Mouse (Mus musculus) midbrain, embryonic 13.5 days (tissue): Measurements from ENCODE around the gene Ralgps2. TPM values are rescaled to one million over a fixed set of nuclear protein-coding genes. Genes with fewer than 3 reads are reported as not detected.

Source experiments
- ATAC-seq: fragments of 200-750 bp; cut with Nextera tagmentation; 2 replicates; pipeline ENCODE4 v1.8.0; 2017; ENCODE audit warnings: mild to moderate bottlenecking, moderate TSS enrichment, moderate library complexity
- H3K27ac ChIP-seq: fragments of 300-500 bp; sonication (generic); 2 replicates; pipeline ENCODE4 v1.5.1; 2015; ENCODE audit warnings: inconsistent platforms, mild to moderate bottlenecking, moderate library complexity
- H3K27me3 ChIP-seq: fragments of 300-500 bp; sonication (generic); 2 replicates; pipeline ENCODE4 v1.6.1; 2015; ENCODE audit warnings: mild to moderate bottlenecking, inconsistent platforms
- H3K36me3 ChIP-seq: fragments of 300-500 bp; sonication (generic); 2 replicates; pipeline ENCODE4 v1.6.1; 2015; ENCODE audit warnings: mild to moderate bottlenecking, inconsistent platforms
- H3K4me1 ChIP-seq: fragments of 300-500 bp; sonication (generic); replicated peaks from 2 replicates; pipeline ENCODE4 v1.6.1; 2015; ENCODE audit warnings: inconsistent platforms
- H3K4me2 ChIP-seq: fragments of 300-500 bp; sonication (generic); replicated peaks from 2 replicates; pipeline ENCODE4 v1.6.1; 2015; ENCODE audit warnings: moderate library complexity, mild to moderate bottlenecking, inconsistent platforms
- H3K4me3 ChIP-seq: fragments of 300-500 bp; sonication (generic); replicated peaks from 2 replicates; pipeline ENCODE4 v1.5.1; 2015; ENCODE audit warnings: mild to moderate bottlenecking, inconsistent platforms
- H3K9ac ChIP-seq: fragments of 300-500 bp; sonication (generic); replicated peaks from 2 replicates; pipeline ENCODE4 v1.6.1; 2015; ENCODE audit warnings: mild to moderate bottlenecking, inconsistent platforms
- H3K9me3 ChIP-seq: fragments of 300-500 bp; sonication (generic); 2 replicates; pipeline ENCODE4 v1.6.1; 2016; ENCODE audit warnings: mild to moderate bottlenecking, inconsistent platforms
- WGBS: fragments of 180-500 bp; shearing (Covaris S2); methylation state at CpG from one replicate; pipeline ENCODE4 v1.1.7; 2015; 5-methylcytosine and 5-hydroxymethylcytosine counted together
- polyA plus RNA-seq: library from polyadenylated mRNA; unstranded; fragments of >200 nt; fragmentation: Nextera tagmentation; extraction: Ambion mirVana; gene quantifications from 2 replicates; pipeline ENCODE4 v1.2.1, GENCODE M21; 2015

Gene Ralgps2
- polyA plus RNA-seq, 1 experiment from 2014 or later, result 143 TPM

DNA sequence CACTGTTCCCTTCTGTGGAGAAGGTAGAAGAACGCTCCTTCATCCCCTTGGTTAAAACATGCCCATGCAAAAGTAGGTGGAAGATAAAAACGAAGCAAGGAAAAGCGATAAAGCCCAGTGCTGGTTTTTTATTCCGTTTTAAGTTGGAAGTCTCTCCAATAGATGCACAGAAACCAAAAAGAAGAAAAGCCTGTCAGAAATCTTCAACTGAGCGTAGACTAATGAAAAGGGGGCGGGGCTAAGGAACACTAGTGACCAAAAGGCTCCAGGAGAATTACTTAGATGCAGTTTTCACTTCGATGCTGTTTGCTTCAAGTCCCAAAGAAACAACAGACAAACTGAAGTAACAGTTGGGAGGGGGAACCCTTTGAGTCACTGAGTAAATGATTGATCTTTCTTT, 1.2 kb upstream of the Ralgps2 start:
- Histone ChIP-seq H3K9ac (peak overlapping the region; percentile 94; the same call in 1 of the 2 replicates), H3K4me2 (peak overlapping the region; percentile 76), H3K27me3 (no peaks in the 10 kb centered on the region), H3K4me1 (peaks cover 21% of the 10 kb centered on the region), H3K27ac (peak overlapping the region; percentile 98), H3K36me3 (no peaks in the 10 kb centered on the region), H3K4me3 (peak overlapping the region; percentile 91), H3K9me3 (no peaks in the 10 kb centered on the region)
- no peak for ATAC-seq
- 51% methylated on average over 7 of the region's 7 CpGs for WGBS

DNA sequence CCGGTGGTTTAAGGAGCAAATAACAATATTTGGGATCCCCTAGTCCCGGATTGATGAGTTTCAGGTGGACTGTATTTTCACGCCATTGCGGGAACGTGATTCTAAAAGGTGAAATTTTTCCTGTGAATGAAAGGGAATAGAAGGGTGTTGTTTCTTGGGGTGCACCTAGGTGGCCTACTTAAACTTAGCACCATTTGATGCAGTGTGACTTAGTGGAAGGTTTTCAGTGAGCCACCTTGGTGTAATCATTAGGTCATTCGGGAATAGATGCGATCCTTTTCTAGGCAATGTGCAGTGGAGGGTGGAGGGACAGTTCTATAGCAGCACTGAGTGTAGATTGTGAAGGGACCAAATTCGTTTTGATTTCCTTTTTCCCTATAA, 706 bp upstream of the Ralgps2 start:
- peak overlapping the region; percentile 94 for H3K9ac ChIP-seq
- H3K27ac ChIP-seq, result peak overlapping the region; percentile 98
- ATAC-seq, result peak; percentile 12; the same call in 1 of the 2 replicates
- H3K4me2 ChIP-seq, result peak overlapping the region; percentile 76
- no peaks in the 10 kb centered on the region for H3K36me3 ChIP-seq
- WGBS, result 5% methylated on average over 8 of the region's 8 CpGs
- H3K4me1 ChIP-seq, result peaks cover 21% of the 10 kb centered on the region
- peak overlapping the region; percentile 91 for H3K4me3 ChIP-seq
- H3K27me3 ChIP-seq, result no peaks in the 10 kb centered on the region
- H3K9me3 ChIP-seq, result no peaks in the 10 kb centered on the region

DNA sequence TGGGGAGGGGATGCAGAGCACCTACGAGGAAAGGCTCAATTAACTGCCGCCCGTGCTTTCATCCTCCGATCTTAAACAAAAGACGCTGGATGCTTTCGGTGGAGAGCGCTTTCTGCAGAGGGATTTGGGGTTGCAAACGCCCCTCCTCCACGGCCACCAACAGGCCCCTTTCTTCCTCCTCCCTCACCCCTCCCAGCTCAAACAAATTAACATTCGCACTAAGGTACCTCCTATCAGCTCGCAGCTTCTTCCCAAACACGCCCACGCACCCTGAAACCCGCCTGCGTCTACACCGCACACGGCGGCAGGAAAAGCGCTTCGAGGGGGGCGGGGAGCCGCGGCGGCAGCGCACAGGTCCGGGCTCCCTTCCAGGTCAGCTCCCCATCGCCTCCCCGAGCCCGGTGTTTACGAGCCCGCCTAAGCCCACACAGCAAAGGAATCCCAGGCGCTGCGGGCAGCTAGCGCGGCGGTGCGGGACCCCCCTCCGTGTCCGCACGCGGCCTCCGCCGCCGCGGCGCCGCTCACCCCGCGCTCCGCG, 652 bp downstream of the Ralgps2 start:
- no peaks in the 10 kb centered on the region for H3K27me3 ChIP-seq
- peak overlapping the region; percentile 98 for H3K27ac ChIP-seq
- H3K4me3 ChIP-seq, result peak overlapping the region; percentile 91
- peaks cover 21% of the 10 kb centered on the region for H3K4me1 ChIP-seq
- WGBS, result under 1% methylated on average over 47 of the region's 51 CpGs
- H3K9me3 ChIP-seq, result no peaks in the 10 kb centered on the region
- H3K4me2 ChIP-seq, result peak overlapping the region; percentile 76
- H3K9ac ChIP-seq, result peak overlapping the region; percentile 94
- H3K36me3 ChIP-seq, result no peaks in the 10 kb centered on the region
- peak; percentile 85 for ATAC-seq

DNA sequence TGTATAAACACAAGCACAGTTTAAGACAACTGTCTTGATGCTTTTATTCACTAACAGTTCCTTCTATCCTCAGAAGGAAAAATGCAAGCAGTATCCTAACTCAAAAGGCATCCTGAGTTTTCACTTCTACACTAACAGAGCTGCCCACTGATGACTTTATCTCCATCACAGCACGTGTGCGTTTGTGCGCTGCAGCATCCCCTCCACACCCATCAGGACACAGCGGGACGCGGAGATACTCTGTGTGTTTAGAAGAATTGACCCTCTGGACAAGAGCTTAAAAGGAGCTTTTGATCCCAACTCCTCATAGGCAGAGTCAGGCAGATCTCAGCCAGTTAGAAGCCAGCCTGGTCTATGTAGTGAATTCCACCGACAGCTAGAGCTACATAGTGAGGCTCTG, 2.0 kb downstream of the Ralgps2 start:
- Histone ChIP-seq H3K9me3 (no peaks in the 10 kb centered on the region), H3K4me3 (peak overlapping the region; percentile 91), H3K9ac (no peak overlapping the region), H3K36me3 (no peaks in the 10 kb centered on the region), H3K27ac (no peak overlapping the region), H3K27me3 (no peaks in the 10 kb centered on the region), H3K4me2 (peak overlapping the region; percentile 76), H3K4me1 (peaks cover 29% of the 10 kb centered on the region)
- ATAC-seq, result no peak
- WGBS, result 59% methylated on average over 7 of the region's 7 CpGs

DNA sequence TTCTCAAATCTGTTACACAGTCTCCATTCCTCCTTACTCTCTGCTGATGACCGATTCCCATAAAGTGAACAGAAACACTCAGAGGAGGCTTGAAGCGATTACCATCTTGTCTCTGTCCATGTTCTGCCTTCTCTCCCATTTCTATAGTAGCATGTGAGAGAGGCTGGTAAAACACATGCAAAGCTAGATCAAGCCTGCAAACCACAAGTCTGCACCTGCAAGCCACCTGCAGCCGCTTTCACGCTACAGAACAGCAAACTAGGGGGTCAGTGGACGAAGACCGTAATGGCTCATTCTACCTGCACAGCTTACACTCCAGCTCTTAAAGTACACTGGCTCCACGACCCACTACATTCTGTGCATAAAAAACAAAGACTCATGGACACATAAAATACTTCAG, 5.7 kb downstream of the Ralgps2 start:
- 95% methylated on average over 7 of the region's 7 CpGs for WGBS

DNA sequence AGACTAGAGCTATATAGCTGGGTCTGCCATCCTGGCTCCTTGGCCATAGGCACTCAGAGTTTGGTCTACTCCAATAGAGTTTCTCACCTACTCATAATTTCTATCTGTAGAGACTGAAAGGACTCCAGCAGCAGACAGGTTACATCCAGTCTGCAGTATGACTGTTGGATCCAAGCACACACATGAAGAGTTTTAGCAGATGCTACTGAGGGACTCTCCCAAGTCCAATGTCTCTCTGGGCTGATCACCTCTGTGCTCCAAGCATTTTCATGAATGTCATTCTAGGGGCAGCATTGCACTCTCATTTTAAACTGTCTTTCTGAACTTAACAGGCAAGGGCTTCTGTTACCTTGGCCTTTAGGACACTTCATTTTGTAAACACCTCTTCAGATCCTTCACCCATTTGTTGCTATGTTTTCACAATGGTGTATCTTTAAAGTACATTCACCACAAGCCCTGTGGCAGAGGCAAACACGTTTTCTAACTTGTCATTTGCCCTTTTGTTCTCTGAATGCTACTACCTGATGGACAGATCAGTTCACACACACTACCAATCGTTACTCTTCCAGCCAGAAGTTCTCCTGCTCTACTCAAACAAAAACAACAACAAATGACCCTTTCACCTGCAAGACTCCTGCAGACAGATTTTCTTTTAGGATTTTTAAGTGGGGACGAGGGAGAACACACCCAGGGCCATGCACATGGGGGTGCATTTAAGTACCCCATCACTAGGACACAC, 7.2 kb downstream of the Ralgps2 start:
- Histone ChIP-seq H3K4me1 (peaks cover 40% of the 10 kb centered on the region), H3K27ac (no peak overlapping the region), H3K27me3 (no peaks in the 10 kb centered on the region), H3K4me3 (no peak overlapping the region), H3K9me3 (no peaks in the 10 kb centered on the region), H3K4me2 (no peak overlapping the region), H3K9ac (no peak overlapping the region), H3K36me3 (no peaks in the 10 kb centered on the region)
- no peak for ATAC-seq
- 39% methylated on average over 3 of the region's 3 CpGs for WGBS

More for the DNA sequence above, 5.7 kb downstream of the Ralgps2 start:
- Histone ChIP-seq H3K27me3 (no peaks in the 10 kb centered on the region), H3K9me3 (no peaks in the 10 kb centered on the region), H3K4me2 (no peak overlapping the region), H3K36me3 (no peaks in the 10 kb centered on the region), H3K4me3 (no peak overlapping the region), H3K9ac (no peak overlapping the region), H3K27ac (no peak overlapping the region), H3K4me1 (peaks cover 43% of the 10 kb centered on the region)
- ATAC-seq, result no peak

DNA sequence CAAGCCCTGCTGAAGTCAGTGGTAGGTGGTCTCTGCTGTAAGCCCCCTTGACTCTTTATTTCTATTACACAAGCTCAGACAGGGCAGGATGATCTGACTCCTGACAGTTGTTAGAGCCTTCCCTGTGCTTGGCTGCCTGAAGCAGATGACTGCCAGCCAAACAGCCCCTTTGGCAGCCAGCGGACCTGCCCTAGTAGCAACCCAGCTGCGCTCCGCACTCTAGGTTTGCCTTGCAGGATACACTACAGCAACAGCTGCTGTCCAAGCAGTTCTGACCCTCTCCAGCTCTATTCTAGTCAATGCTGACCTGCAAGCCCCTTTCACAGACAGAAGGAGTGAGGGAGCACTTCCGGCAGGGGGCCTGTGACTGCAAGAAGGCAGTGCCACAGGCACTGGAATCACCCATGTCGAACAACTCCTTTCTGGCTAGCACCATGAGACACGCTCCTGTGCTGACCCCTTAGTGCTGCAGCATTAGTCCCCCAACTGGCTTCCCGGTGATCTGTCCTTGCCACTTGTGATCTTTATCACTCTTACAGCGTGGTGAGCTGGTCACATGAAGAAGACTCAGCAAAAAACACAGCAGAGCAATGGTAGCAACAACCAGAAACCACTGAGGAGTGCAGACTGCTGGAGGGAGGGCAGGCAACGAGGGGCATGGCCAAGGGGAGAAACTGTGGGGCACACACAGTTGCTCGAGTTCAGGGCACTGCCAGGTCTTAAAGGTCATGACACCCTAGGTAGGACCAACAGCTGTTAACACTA, 8.1 kb downstream of the Ralgps2 start:
- H3K36me3 ChIP-seq, result no peaks in the 10 kb centered on the region
- H3K4me2 ChIP-seq, result no peak overlapping the region
- H3K4me3 ChIP-seq, result no peak overlapping the region
- ATAC-seq, result peak; percentile 37; the same call in 1 of the 2 replicates
- H3K9me3 ChIP-seq, result no peaks in the 10 kb centered on the region
- H3K9ac ChIP-seq, result no peak overlapping the region
- H3K27ac ChIP-seq, result no peak overlapping the region
- H3K4me1 ChIP-seq, result peaks cover 42% of the 10 kb centered on the region
- 76% methylated on average over 10 of the region's 10 CpGs for WGBS
- H3K27me3 ChIP-seq, result no peaks in the 10 kb centered on the region

- Histone ChIP-seq H3K4me1 (peaks cover 47% of the 10 kb centered on the region), H3K27ac (no peak overlapping the region), H3K4me2 (no peak overlapping the region), H3K27me3 (no peaks in the 10 kb centered on the region), H3K36me3 (peaks cover 2% of the 10 kb centered on the region; the same call in 1 of the 2 replicates), H3K4me3 (no peak overlapping the region), H3K9me3 (no peaks in the 10 kb centered on the region), H3K9ac (0 out of 2 replicates have a peak overlapping the region, but pooled peaks have one; percentile 7)
- WGBS, result 65% methylated on average over 5 of the region's 5 CpGs
- ATAC-seq, result no peak
Observed at GRCm38 (mm10) chr1:156930263-156930662, 9.2 kb downstream of the Ralgps2 start.

DNA sequence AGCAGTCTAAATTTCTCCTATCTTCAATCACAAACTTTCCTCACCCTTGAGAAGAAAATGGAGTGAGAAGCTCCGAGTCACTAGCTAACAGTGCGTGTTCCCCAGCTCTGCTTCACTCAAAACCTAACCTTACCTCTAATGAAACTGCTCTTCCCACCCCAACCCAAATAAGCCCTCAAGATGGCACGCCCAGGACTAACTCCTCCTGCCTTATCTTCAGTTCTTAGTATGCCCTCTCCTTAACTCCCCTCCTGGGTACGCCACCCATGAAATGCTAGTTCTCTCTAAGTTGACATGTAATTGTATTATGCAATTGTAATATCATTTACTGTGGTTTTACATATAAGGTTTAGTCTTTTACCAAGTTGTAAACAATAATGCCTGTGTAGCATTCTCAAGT, 11.2 kb downstream of the Ralgps2 start:
- 90% methylated on average over 4 of the region's 4 CpGs for WGBS
- Histone ChIP-seq H3K9ac (no peak overlapping the region), H3K4me3 (no peak overlapping the region), H3K36me3 (peaks cover 6% of the 10 kb centered on the region; the same call in 1 of the 2 replicates), H3K27me3 (no peaks in the 10 kb centered on the region), H3K9me3 (no peaks in the 10 kb centered on the region), H3K27ac (no peak overlapping the region), H3K4me2 (no peak overlapping the region), H3K4me1 (peaks cover 52% of the 10 kb centered on the region)
- ATAC-seq, result no peak

- WGBS, result 88% methylated on average over 1 of the region's 1 CpGs
- Histone ChIP-seq H3K27ac (no peak overlapping the region), H3K4me3 (no peak overlapping the region), H3K27me3 (no peaks in the 10 kb centered on the region), H3K4me2 (no peak overlapping the region), H3K36me3 (peaks cover 6% of the 10 kb centered on the region; the same call in 1 of the 2 replicates), H3K9me3 (no peaks in the 10 kb centered on the region), H3K9ac (no peak overlapping the region), H3K4me1 (peaks cover 50% of the 10 kb centered on the region)
- ATAC-seq, result no peak
Observed at GRCm38 (mm10) chr1:156923511-156923910, 15.9 kb downstream of the Ralgps2 start.

- Histone ChIP-seq H3K4me1 (peaks cover 50% of the 10 kb centered on the region), H3K27ac (no peak overlapping the region), H3K9ac (no peak overlapping the region), H3K4me2 (no peak overlapping the region), H3K27me3 (no peaks in the 10 kb centered on the region), H3K9me3 (no peaks in the 10 kb centered on the region), H3K4me3 (no peak overlapping the region), H3K36me3 (peaks cover 6% of the 10 kb centered on the region; the same call in 1 of the 2 replicates)
- WGBS, result 86% methylated on average over 6 of the region's 6 CpGs
- ATAC-seq, result no peak
Observed at GRCm38 (mm10) chr1:156922921-156923320, 16.5 kb downstream of the Ralgps2 start.
